Mouse (Mus musculus) liver, embryonic 16.5 days (tissue): Measurements from ENCODE around the gene Prdx5. TPM values are rescaled to one million over a fixed set of nuclear protein-coding genes. Genes with fewer than 3 reads are reported as not detected.

Source experiments
- ATAC-seq: fragments of 200-750 bp; cut with Nextera tagmentation; 2 replicates; pipeline ENCODE4 v1.8.0; 2017; ENCODE audit warnings: low read depth, mild to moderate bottlenecking, moderate number of reproducible peaks, moderate library complexity
- H3K27ac ChIP-seq: fragments of 300-500 bp; sonication (generic); 2 replicates; pipeline ENCODE4 v1.5.1; 2014; ENCODE audit warnings: mild to moderate bottlenecking, low read length
- H3K27me3 ChIP-seq: fragments of 300-500 bp; sonication (generic); 2 replicates; pipeline ENCODE4 v1.6.1; 2014; ENCODE audit warnings: low read depth, low read length, mixed read lengths; ENCODE audit not compliant: control insufficient read depth, insufficient read depth
- H3K36me3 ChIP-seq: fragments of 300-500 bp; sonication (generic); 2 replicates; pipeline ENCODE4 v1.6.1; 2014; ENCODE audit warnings: mild to moderate bottlenecking; ENCODE audit not compliant: control insufficient read depth, insufficient read depth
- H3K4me1 ChIP-seq: fragments of 300-500 bp; sonication (generic); 2 replicates; pipeline ENCODE4 v1.6.1; 2014; ENCODE audit warnings: low read depth, low read length, mixed read lengths; ENCODE audit not compliant: control insufficient read depth
- H3K4me2 ChIP-seq: fragments of 300-500 bp; sonication (generic); 2 replicates; pipeline ENCODE4 v1.6.1; 2014; ENCODE audit warnings: low read depth, low read length, mixed read lengths
- H3K4me3 ChIP-seq: fragments of 300-500 bp; sonication (generic); 2 replicates; pipeline ENCODE4 v1.5.1; 2014; ENCODE audit warnings: low read depth, mild to moderate bottlenecking, low read length
- H3K9ac ChIP-seq: fragments of 300-500 bp; sonication (generic); 2 replicates; pipeline ENCODE4 v1.6.1; 2014; ENCODE audit warnings: low read depth, low read length
- H3K9me3 ChIP-seq: fragments of 300-500 bp; sonication (generic); replicated peaks from 2 replicates; pipeline ENCODE4 v1.6.1; 2016; ENCODE audit warnings: low read length; ENCODE audit not compliant: control insufficient read depth
- WGBS: fragments of 180-500 bp; shearing (Covaris S2); extraction: QIAGEN DNeasy Blood & Tissue Kit; methylation state at CpG from one replicate; pipeline ENCODE4 v1.1.7; 2014; ENCODE audit not compliant: insufficient replicate concordance; 5-methylcytosine and 5-hydroxymethylcytosine counted together
- polyA plus RNA-seq: library from polyadenylated mRNA; unstranded; fragments of >200 nt; fragmentation: Nextera tagmentation; extraction: Ambion mirVana; gene quantifications from 2 replicates; pipeline ENCODE4 v1.2.1, GENCODE M21; 2015

Prdx5 gene
- polyA plus RNA-seq, 1 experiment from 2014 or later, result 161 TPM

GRCm38 (mm10) chr19:6940396-6941351 lies 30.8 kb upstream of the Prdx5 start:
- Histone ChIP-seq H3K36me3 (no peaks in the 10 kb centered on the region), H3K4me3 (peak overlapping the region; percentile 79), H3K4me2 (peak overlapping the region; percentile 93), H3K27me3 (peaks cover 5% of the 10 kb centered on the region), H3K9me3 (no peaks in the 10 kb centered on the region), H3K4me1 (peaks cover 17% of the 10 kb centered on the region), H3K9ac (peak overlapping the region; percentile 81), H3K27ac (no peak overlapping the region)
- ATAC-seq, result no peak
- WGBS, result 25% methylated on average over 29 of the region's 29 CpGs

- H3K9me3 ChIP-seq, result no peaks in the 10 kb centered on the region
- no peak overlapping the region for H3K4me3 ChIP-seq
- no peak for ATAC-seq
- H3K36me3 ChIP-seq, result no peaks in the 10 kb centered on the region
- H3K27me3 ChIP-seq, result peaks cover 18% of the 10 kb centered on the region
- H3K9ac ChIP-seq, result no peak overlapping the region
- peaks cover 17% of the 10 kb centered on the region for H3K4me1 ChIP-seq
- WGBS, result 78% methylated on average over 20 of the region's 20 CpGs
- H3K4me2 ChIP-seq, result no peak overlapping the region
- no peak overlapping the region for H3K27ac ChIP-seq
These were observed 29.4 kb upstream of the Prdx5 start for GRCm38 (mm10) chr19:6939106-6940002.

GRCm38 (mm10) chr19:6937541-6938465 lies 27.9 kb upstream of the Prdx5 start:
- Histone ChIP-seq H3K4me2 (no peak overlapping the region), H3K27ac (no peak overlapping the region), H3K9me3 (no peaks in the 10 kb centered on the region), H3K9ac (no peak overlapping the region), H3K4me3 (no peak overlapping the region), H3K27me3 (peaks cover 34% of the 10 kb centered on the region), H3K36me3 (no peaks in the 10 kb centered on the region), H3K4me1 (peaks cover 17% of the 10 kb centered on the region)
- no peak for ATAC-seq
- WGBS, result 75% methylated on average over 16 of the region's 16 CpGs

GRCm38 (mm10) chr19:6936299-6936698 lies 26.4 kb upstream of the Prdx5 start:
- no peak for ATAC-seq
- Histone ChIP-seq H3K27me3 (peaks cover 49% of the 10 kb centered on the region), H3K27ac (no peak overlapping the region), H3K36me3 (no peaks in the 10 kb centered on the region), H3K4me2 (no peak overlapping the region), H3K4me1 (peaks cover 14% of the 10 kb centered on the region), H3K9me3 (no peaks in the 10 kb centered on the region), H3K4me3 (no peak overlapping the region), H3K9ac (no peak overlapping the region)
- WGBS, result 26% methylated on average over 3 of the region's 3 CpGs

GRCm38 (mm10) chr19:6934195-6934977 lies 24.5 kb upstream of the Prdx5 start, which contains the start of gene Kcnk4:
Gene Kcnk4, minus strand, starts transcription at chr19:6934515.
- Histone ChIP-seq H3K9me3 (no peaks in the 10 kb centered on the region), H3K36me3 (no peaks in the 10 kb centered on the region), H3K27me3 (peaks cover 60% of the 10 kb centered on the region), H3K9ac (no peak within 1 kb of the TSS), H3K4me2 (peak within 1 kb of the TSS; percentile 39), H3K27ac (no peak within 1 kb of the TSS), H3K4me1 (peaks cover 4% of the 10 kb centered on the region), H3K4me3 (peak within 1 kb of the TSS; percentile 18; the same call in 1 of the 2 replicates)
- WGBS, result 13% methylated on average over 22 of the region's 23 CpGs
- no peak for ATAC-seq

- peak overlapping the region; percentile 39 for H3K4me2 ChIP-seq
- H3K27ac ChIP-seq, result no peak overlapping the region
- 8% methylated on average over 58 of the region's 58 CpGs for WGBS
- H3K36me3 ChIP-seq, result no peaks in the 10 kb centered on the region
- peaks cover 4% of the 10 kb centered on the region for H3K4me1 ChIP-seq
- no peaks in the 10 kb centered on the region for H3K9me3 ChIP-seq
- ATAC-seq, result no peak
- peak overlapping the region; percentile 18; the same call in 1 of the 2 replicates for H3K4me3 ChIP-seq
- H3K9ac ChIP-seq, result no peak overlapping the region
- peaks cover 68% of the 10 kb centered on the region for H3K27me3 ChIP-seq
These were observed 23.7 kb upstream of the Prdx5 start for GRCm38 (mm10) chr19:6933436-6934194.

GRCm38 (mm10) chr19:6933102-6933435 lies 23.2 kb upstream of the Prdx5 start:
- WGBS, result 37% methylated on average over 4 of the region's 4 CpGs
- Histone ChIP-seq H3K36me3 (no peaks in the 10 kb centered on the region), H3K27ac (no peak overlapping the region), H3K4me2 (no peak overlapping the region), H3K27me3 (peaks cover 72% of the 10 kb centered on the region), H3K4me3 (no peak overlapping the region), H3K4me1 (peaks cover 4% of the 10 kb centered on the region), H3K9ac (no peak overlapping the region), H3K9me3 (no peaks in the 10 kb centered on the region)
- no peak for ATAC-seq
